Mouse (Mus musculus): Measurements from ENCODE around the gene Pcbd1.

Gene Pcbd1

DNA sequence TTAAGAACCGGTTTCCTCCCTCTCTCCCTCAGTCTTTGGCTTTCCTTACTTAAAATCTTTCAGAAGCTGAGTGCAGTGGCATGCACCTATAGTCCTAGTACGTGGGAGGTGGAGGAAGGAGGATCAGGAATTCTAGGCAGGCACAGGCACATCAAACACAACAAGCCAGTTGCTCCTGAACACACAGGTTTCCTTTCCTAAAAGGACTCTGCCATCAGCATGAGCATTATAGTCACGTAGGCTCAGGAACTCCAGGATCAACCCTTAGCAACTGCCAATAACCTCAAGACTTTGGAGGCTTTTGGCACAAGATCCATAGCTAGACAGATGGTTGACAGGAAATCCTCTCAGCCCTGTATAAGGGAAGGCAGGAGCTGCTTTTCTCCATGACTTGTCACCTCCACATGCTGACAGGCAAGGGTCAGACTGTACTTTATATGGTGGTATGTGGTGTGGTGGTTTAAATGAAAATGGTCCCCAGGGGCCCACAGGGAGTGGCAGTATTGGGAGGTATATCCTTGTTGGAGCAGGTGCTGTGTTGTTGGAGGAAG, 14.5 kb downstream of the Pcbd1 start:
- DNase-seq (ENCODE audit: low read depth, low spot score): no peak

DNA sequence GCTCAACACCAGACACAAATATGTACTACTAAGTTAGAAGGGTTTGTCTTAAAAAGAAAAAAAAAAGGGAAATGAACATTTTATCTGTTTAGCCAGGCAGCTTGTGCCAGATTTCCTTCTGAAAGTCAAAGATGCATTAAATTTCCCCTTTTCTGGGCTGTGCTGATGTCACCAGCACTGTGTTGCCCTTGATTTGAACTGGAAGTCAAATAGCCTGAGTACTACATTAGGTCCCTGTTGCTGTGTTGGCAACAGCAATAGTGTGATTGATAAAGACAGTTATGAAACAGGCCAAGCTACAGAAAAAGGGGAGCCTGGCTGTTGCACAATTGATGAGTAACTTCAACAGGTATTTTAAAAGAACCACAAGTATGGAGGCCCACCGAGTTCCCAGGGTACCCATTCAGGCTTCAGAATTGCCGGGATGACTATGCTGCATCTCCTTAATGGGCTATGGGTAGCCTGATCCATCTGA, 25.2 kb downstream of the Pcbd1 start:
- peak; percentile 56 for DNase-seq (ENCODE audit: low read depth, low spot score)

DNA sequence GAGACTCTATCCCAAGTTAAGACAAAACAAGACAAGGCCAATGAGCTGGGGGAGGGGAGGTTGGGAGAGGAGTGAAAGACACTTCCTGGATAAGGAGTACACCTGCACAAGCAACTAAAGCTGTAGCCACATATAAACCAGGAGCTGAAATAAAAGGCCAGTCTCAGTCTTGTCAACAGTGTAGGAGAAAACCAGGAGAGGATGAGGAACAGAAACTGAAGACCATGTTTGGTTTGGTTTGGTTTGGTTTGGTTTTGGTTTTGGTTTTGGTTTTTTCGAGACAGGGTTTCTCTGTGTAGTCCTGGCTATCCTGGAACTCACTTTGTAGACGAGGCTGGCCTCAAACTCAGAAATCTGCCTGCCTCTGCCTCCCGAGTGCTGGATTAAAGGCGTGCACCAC, 32.6 kb downstream of the Pcbd1 start:
- DNase-seq (ENCODE audit: low read depth, low spot score): peak; percentile 77

DNA sequence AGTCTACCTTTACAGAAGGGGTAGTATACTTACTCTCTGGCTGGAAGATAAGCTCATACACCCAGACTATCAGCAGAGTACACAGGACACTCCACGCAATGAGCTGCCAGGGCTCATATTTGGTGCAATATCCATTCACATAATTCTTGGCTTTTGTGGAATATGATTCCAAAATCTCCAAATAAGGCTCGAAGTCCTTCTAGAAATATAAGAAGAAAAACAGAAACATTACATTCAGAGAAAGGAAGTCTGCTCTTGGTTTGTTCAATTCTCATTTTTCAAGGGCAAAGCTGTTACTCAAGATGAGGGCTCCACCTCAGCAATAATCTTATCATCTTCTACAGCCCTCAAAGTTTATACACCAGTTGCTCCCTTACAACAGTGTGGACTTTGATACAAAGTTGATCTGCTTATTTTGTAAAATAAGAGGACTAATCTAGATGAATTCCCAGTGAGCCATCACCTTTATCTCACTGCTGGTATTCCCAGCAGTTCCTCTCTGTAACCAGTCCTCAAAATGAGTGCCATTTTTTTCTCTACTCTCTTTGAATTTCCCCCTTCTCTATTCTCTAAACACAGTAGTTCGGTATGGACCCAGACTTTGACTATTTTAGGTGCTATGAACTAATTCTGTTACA, 34.3 kb downstream of the Pcbd1 start:
- DNase-seq (ENCODE audit: low read depth, low spot score): no peak

DNA sequence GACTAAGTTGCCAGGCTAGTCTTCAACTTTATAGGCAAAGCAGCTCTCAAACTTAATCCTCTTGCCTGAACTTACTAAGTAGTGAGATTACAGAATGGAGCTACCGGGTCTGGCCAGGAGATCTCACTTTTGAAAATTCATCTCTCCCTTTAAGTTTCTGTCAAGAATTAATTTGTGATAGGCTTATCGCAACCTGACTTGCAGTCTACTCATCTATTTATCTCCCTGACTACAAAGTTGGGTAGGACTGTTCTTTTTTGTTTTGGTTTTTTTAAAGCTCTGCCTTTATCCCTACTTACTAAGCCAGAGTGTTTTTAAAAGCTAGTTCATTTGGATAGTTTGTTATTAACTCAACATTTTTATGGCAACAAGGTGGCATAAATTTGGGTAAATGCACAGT, 35.3 kb downstream of the Pcbd1 start:
- no peak for DNase-seq (ENCODE audit: low read depth, low spot score)

DNA sequence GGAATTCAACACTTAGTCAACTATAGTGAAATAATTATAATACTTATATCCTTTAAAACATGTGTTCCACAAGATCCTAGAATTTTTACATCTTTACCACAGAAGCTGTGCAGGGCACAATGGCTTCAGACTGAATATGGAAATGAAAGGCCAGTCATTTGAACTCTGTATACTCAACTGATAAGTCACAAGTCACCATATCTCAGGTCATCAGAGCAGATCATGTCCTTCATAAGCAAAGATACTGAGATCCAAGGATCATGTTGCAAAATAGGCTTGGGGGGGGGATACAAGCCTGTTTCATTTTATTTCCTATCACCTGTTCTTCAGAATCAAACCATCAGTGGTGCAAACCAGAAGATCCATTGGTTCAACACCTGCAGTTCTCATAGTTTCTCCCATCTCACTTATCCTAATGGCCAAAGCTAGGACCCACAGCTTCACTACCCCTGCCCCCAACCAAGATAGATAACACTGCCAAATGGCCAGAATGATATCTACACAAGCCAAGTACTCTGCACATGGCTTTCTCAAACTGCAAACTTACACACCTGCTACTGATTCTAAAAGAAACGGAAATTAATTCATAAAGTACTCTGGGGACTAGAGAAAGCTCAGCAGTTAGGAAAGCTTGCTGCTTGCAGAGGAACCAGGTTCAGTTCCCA, 39.7 kb downstream of the Pcbd1 start:
- DNase-seq (ENCODE audit: low read depth, low spot score): no peak

DNA sequence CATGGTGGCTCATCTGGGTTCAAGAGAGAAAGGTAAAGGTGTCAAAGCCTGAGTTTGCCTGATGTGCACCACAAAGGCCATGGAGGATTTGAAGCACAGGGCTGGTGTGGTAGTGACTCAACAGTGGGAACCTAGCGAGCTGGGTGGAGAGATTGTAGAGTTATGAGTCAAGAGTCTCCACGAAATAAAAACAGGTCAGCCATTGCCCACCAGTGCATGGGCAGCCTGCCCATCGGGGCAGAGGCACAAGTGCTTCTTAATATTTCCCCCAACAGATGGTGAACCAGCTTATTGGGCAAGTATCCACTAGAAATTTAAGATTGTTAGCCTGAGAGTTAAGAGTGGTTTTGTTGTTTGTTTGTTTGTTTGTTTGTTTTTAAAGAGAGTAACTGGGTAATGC, 41.8 kb downstream of the Pcbd1 start:
- DNase-seq (ENCODE audit: low read depth, low spot score): no peak

DNA sequence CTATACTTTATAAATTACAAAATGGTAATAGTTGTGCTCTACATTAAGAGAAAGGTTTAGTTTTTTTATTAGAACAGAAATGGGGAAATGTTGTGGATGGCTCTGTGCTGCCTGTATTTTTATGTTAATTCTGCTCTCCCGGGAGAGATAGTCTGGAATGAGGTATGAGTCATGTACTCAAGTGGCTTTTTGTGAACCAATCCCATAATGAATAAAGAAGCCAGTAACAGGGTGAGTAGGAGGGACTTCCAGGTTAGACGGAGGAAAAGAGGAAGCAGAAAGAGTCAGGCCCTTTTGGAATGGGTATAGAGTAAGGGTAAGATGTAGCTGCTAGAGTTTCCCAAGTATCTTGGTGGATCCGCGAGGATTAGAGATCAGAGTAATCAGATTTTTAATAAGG, 44.9 kb downstream of the Pcbd1 start:
- no peak for DNase-seq (ENCODE audit: low read depth, low spot score)

DNA sequence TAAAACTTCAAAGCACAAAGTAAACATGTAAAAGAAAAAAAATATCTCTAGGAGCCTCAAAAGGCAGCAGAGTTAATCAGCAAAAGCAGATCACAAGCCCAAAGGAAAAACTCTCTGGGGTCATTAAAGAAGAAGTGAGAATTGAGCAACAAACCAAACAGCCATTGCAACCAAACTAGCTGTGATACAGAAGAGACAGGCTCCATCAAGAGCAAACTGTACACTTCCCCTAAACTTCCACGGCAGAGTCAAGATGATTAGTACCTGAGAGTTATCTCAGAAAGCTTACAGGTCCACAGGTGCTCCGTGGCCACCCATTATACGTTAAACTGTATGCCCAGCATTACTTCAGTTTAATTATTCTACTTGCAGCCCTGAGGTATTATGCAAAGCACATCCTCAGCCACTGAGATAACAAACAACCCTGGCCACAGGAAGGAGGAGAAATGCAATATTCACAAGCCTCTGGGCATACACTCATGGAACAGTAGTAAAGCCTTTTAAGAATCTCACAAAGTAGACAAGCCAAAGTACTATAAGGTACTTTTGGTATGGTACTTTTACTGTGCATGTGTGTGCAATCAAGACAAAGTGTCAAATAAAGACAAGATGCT, 46.2 kb downstream of the Pcbd1 start:
- DNase-seq (ENCODE audit: low read depth, low spot score): peak; percentile 69

DNA sequence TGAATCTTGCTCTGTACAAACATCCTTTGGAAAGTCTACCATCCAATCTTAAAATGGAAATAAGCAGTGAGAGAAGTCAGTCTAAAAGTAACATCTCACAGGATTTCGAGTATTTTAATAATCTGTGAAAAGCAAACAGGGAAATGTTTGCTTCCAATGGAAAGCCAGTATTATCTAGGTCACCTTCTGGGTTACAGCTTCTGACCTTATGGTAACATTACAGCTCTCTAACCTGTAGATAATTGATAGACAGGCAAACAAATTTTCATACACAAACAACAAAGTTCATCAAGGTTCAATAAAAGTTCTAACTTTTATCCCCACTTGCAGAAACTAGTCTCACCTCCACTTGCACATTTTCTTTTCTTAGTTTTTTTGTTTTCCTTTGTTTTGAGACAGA, 48.4 kb downstream of the Pcbd1 start:
- no peak for DNase-seq (ENCODE audit: low read depth, low spot score)

DNA sequence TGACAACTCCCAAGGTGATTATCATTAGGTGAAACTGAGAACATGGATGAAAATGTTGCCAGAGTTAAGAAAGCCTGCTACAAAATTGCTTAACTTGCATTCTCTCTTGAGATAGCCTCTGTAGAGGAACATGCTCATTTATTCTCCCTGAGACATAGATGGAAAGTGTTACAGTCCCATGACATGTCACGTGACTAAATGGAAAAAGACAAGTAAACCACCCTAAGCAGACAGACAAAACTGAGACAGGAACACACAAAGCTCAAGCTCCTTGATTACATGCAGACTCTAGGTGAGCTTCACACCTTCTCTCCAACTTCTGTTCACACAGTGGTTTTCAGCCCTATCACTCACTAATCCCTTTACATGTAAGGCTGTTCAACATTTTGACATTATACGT, 54.2 kb downstream of the Pcbd1 start:
- DNase-seq (ENCODE audit: low read depth, low spot score): no peak

All from A20 (cell line).